Mouse (Mus musculus): ENCODE data around the gene 1700029J07Rik.

1700029J07Rik gene

GRCm38 (mm10) chr8:45975126-45975836 is at the start of gene 1700029J07Rik, which contains the start of gene Ufsp2:
1700029J07Rik (minus strand) TSS chr8:45975252.
Ufsp2 (plus strand) TSS chr8:45975528.
- peak; percentile 99 for DNase-seq (ENCODE audit: low spot score in 2 of 2)

- DNase-seq (ENCODE audit: low spot score in 2 of 2) = no peak
Observed at GRCm38 (mm10) chr8:46024392-46024791, 49.3 kb upstream of the 1700029J07Rik start.

GRCm38 (mm10) chr8:46022758-46023157 is 47.7 kb upstream of the 1700029J07Rik start:
- DNase-seq (ENCODE audit: low spot score in 2 of 2) = no peak

- DNase-seq (ENCODE audit: low spot score in 2 of 2) = peak; percentile 15 to 29
Observed at GRCm38 (mm10) chr8:46022203-46022602, 47.2 kb upstream of the 1700029J07Rik start.

- peak in 1 of 2 experiments; percentile 40 for DNase-seq (ENCODE audit: low spot score in 2 of 2)
Observed at GRCm38 (mm10) chr8:46010746-46011680, 36.0 kb upstream of the 1700029J07Rik start.

- DNase-seq (ENCODE audit: low spot score in 2 of 2) = no peak
Observed at GRCm38 (mm10) chr8:46010306-46010705, 35.3 kb upstream of the 1700029J07Rik start.

- DNase-seq (ENCODE audit: low spot score in 2 of 2) = no peak
Observed at GRCm38 (mm10) chr8:46007050-46007672, 32.1 kb upstream of the 1700029J07Rik start.

- no peak for DNase-seq (ENCODE audit: low spot score in 2 of 2)
Observed at GRCm38 (mm10) chr8:46005596-46005995, 30.5 kb upstream of the 1700029J07Rik start, which contains the start of gene Ankrd37. Ankrd37 (minus strand) TSS chr8:46005707.

- DNase-seq (ENCODE audit: low spot score in 2 of 2) = peak; percentile 98
Observed at GRCm38 (mm10) chr8:45999784-46000705, 25.0 kb upstream of the 1700029J07Rik start.

- DNase-seq (ENCODE audit: low spot score in 2 of 2) = no peak
Observed at GRCm38 (mm10) chr8:45999138-45999783, 24.2 kb upstream of the 1700029J07Rik start, which contains the start of gene Lrp2bp. Lrp2bp (plus strand) TSS chr8:45999303.

GRCm38 (mm10) chr8:45998228-45998627 is 23.2 kb upstream of the 1700029J07Rik start:
- no peak for DNase-seq (ENCODE audit: low spot score in 2 of 2)

GRCm38 (mm10) chr8:45995576-45995975 is 20.5 kb upstream of the 1700029J07Rik start:
- DNase-seq (ENCODE audit: low spot score in 2 of 2) = no peak

- DNase-seq (ENCODE audit: low spot score in 2 of 2) = no peak
Observed at GRCm38 (mm10) chr8:45994111-45994510, 19.1 kb upstream of the 1700029J07Rik start.

- DNase-seq (ENCODE audit: low spot score in 2 of 2) = no peak
Observed at GRCm38 (mm10) chr8:45990631-45991310, 15.7 kb upstream of the 1700029J07Rik start.

GRCm38 (mm10) chr8:45988189-45988588 is 13.1 kb upstream of the 1700029J07Rik start:
- DNase-seq (ENCODE audit: low spot score in 2 of 2) = no peak

- no peak for DNase-seq (ENCODE audit: low spot score in 2 of 2)
Observed at GRCm38 (mm10) chr8:45986665-45987064, 11.6 kb upstream of the 1700029J07Rik start.

GRCm38 (mm10) chr8:45975837-45976468 is 901 bp upstream of the 1700029J07Rik start:
- DNase-seq (ENCODE audit: low spot score in 2 of 2) = no peak

- DNase-seq (ENCODE audit: low spot score in 2 of 2) = no peak
Observed at GRCm38 (mm10) chr8:45973988-45974505, 1.0 kb downstream of the 1700029J07Rik start.

- DNase-seq (ENCODE audit: low spot score in 2 of 2) = no peak
Observed at GRCm38 (mm10) chr8:45970894-45971293, 4.2 kb downstream of the 1700029J07Rik start.

All from right cerebral cortex, adult 2 months (tissue).